Mouse (Mus musculus) liver, adult 2 months (tissue): Measurements from ENCODE around the gene Rmnd5a.

Source experiments
- CTCF ChIP-seq: fragments of 200-500 bp; IDR thresholded peaks from 2 replicates; pipeline ENCODE4 v1.5.1; 2011; ENCODE audit warnings: low read depth, low read length, control low read depth
- POLR2A ChIP-seq: fragments of 200-500 bp; IDR thresholded peaks from 2 replicates; pipeline ENCODE4 v1.6.1; 2011; ENCODE audit warnings: low read length, control low read depth; ENCODE audit not compliant: insufficient read depth; ENCODE audit errors: extremely low read depth

GRCm38 (mm10) chr6:71476783-71477182 lies 36.3 kb upstream of the Rmnd5a start:
- no peak for TF ChIP-seq POLR2A
- TF ChIP-seq CTCF: no peak
